Mouse (Mus musculus): ENCODE results near the gene Gprin1. TPM values are rescaled to one million over a fixed set of nuclear protein-coding genes. Genes with fewer than 3 reads are reported as not detected.
A peak's percentile ranks its signal among the peaks of the same experiment; 100 is the strongest.

Gprin1 gene
- polyA plus RNA-seq, 1 experiment from 2014 or later = 16.8 TPM

DNA sequence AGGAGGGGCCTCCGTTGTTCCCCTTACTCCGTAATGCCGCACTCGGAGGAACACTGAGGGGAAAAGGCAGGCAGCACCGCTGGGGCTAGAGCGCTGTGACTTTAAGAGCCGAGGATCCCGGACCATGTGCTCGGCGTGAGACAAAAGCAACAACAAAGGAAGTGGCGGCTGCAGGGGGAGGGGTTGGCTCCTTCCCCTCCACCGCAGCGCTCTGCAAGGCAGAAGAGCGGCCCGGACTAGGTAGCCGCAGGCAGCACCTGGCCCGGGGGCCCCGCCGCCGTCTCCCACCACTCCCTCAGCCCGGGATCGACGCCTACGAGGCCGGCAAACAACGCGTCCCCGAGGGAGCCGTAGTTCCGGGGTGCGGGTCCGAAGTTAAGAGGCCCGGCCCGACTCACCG is 62.6 kb downstream of the Gprin1 start:
- Histone ChIP-seq H3K4me3 (ENCODE audit: low read depth, low read length) (peak overlapping the region; percentile 96), H3K9me3 (replicated peaks; ENCODE audit: control insufficient read depth, low read length) (no peaks in the 10 kb centered on the region), H3K9ac (ENCODE audit: low read length) (peak overlapping the region; percentile 99), H3K27ac (ENCODE audit: low read depth, low read length) (peak overlapping the region; percentile 99), H3K27me3 (replicated peaks; ENCODE audit: control insufficient read depth, insufficient read depth, low read length) (no peaks in the 10 kb centered on the region), H3K36me3 (ENCODE audit: control insufficient read depth, insufficient read depth, low read length) (peaks cover 31% of the 10 kb centered on the region), H3K4me1 (ENCODE audit: control insufficient read depth, insufficient read depth, low read length) (peaks cover 26% of the 10 kb centered on the region), H3K4me2 (ENCODE audit: low read length) (peak overlapping the region; percentile 92)
- peak; percentile 79 for ATAC-seq
- under 1% methylated on average over 27 of the region's 35 CpGs for WGBS
- DNase-seq (ENCODE audit: low spot score) = peak; percentile 91

Other genes with a start within 250 kb of the Gprin1 start
- gene Simc1, start 246.1 kb downstream of the Gprin1 start, polyA plus RNA-seq (2014; fragmentation: Nextera tagmentation; extraction: Ambion mirVana) = 23.0 and 25.9 TPM in 2 replicates
- gene 4833439L19Rik, start 184.4 kb downstream of the Gprin1 start, polyA plus RNA-seq (2014; fragmentation: Nextera tagmentation; extraction: Ambion mirVana) = 259 and 289 TPM in 2 replicates
- gene Arl10, start 174.9 kb downstream of the Gprin1 start, polyA plus RNA-seq (2014; fragmentation: Nextera tagmentation; extraction: Ambion mirVana) = 57.4 and 72.5 TPM in 2 replicates
- 31.4 and 38.8 TPM in 2 replicates for gene Nop16, start 159.8 kb downstream of the Gprin1 start, polyA plus RNA-seq (2014; fragmentation: Nextera tagmentation; extraction: Ambion mirVana)
- 213 and 245 TPM in 2 replicates for gene Higd2a, start 159.7 kb downstream of the Gprin1 start, polyA plus RNA-seq (2014; fragmentation: Nextera tagmentation; extraction: Ambion mirVana)
- 84.4 and 107 TPM in 2 replicates for gene Cltb, start 138.5 kb downstream of the Gprin1 start, polyA plus RNA-seq (2014; fragmentation: Nextera tagmentation; extraction: Ambion mirVana)
- gene Faf2, start 128.1 kb downstream of the Gprin1 start, polyA plus RNA-seq (2014; fragmentation: Nextera tagmentation; extraction: Ambion mirVana) = 90.3 and 93.9 TPM in 2 replicates
- gene Rnf44, start 56.0 kb downstream of the Gprin1 start, polyA plus RNA-seq (2014; fragmentation: Nextera tagmentation; extraction: Ambion mirVana) = 73.5 and 86.4 TPM in 2 replicates
- gene Cdhr2, start 48.4 kb downstream of the Gprin1 start, polyA plus RNA-seq (2014; fragmentation: Nextera tagmentation; extraction: Ambion mirVana) = 0.05 and 0.14 TPM in 2 replicates
- gene Sncb, start 16.7 kb upstream of the Gprin1 start, polyA plus RNA-seq (2014; fragmentation: Nextera tagmentation; extraction: Ambion mirVana) = 25.7 and 31.8 TPM in 2 replicates
- not detected in 2 replicates for gene Eif4e1b, start 34.1 kb upstream of the Gprin1 start, polyA plus RNA-seq (2014; fragmentation: Nextera tagmentation; extraction: Ambion mirVana)
- gene Tspan17, start 39.5 kb upstream of the Gprin1 start, polyA plus RNA-seq (2014; fragmentation: Nextera tagmentation; extraction: Ambion mirVana) = 16.0 and 16.3 TPM in 2 replicates
- gene Unc5a, start 199.5 kb upstream of the Gprin1 start, polyA plus RNA-seq (2014; fragmentation: Nextera tagmentation; extraction: Ambion mirVana) = 12.3 and 16.2 TPM in 2 replicates

Measured in forebrain, embryonic 14.5 days (tissue).